Mouse (Mus musculus) liver, embryonic 13.5 days (tissue): Measurements from ENCODE around the gene Sipa1l2. TPM values are rescaled to one million over a fixed set of nuclear protein-coding genes. Genes with fewer than 3 reads are reported as not detected.
"Not testable (repeated sequence)": the region's sequence is repeated elsewhere in the genome, so short reads cannot be mapped to it uniquely, and the experiment has no call there.

Experiments
- ATAC-seq: fragments of 200-750 bp; cut with Nextera tagmentation; 2 replicates; pipeline ENCODE4 v1.8.0; 2017; ENCODE audit warnings: low read depth, mild to moderate bottlenecking, moderate number of reproducible peaks, moderate library complexity
- DNase-seq: peaks from one replicate; pipeline ENCODE4 v3.0.0; 2022
- H3K27ac ChIP-seq: fragments of 300-500 bp; sonication (generic); 2 replicates; pipeline ENCODE4 v1.5.1; 2015; ENCODE audit warnings: moderate library complexity, mild to moderate bottlenecking, inconsistent platforms
- H3K27me3 ChIP-seq: fragments of 300-500 bp; sonication (generic); 2 replicates; pipeline ENCODE4 v1.6.1; 2015; ENCODE audit warnings: mild to moderate bottlenecking, inconsistent platforms
- H3K36me3 ChIP-seq: fragments of 300-500 bp; sonication (generic); 2 replicates; pipeline ENCODE4 v1.6.1; 2015; ENCODE audit warnings: mild to moderate bottlenecking, inconsistent platforms
- H3K4me1 ChIP-seq: fragments of 300-500 bp; sonication (generic); replicated peaks from 2 replicates; pipeline ENCODE4 v1.6.1; 2015; ENCODE audit warnings: inconsistent platforms
- H3K4me2 ChIP-seq: fragments of 300-500 bp; sonication (generic); 2 replicates; pipeline ENCODE4 v1.6.1; 2015; ENCODE audit warnings: inconsistent platforms, mild to moderate bottlenecking, moderate library complexity
- H3K4me3 ChIP-seq: fragments of 300-500 bp; sonication (generic); replicated peaks from 2 replicates; pipeline ENCODE4 v1.5.1; 2015; ENCODE audit warnings: mild to moderate bottlenecking, inconsistent platforms
- H3K9ac ChIP-seq: fragments of 300-500 bp; sonication (generic); 2 replicates; pipeline ENCODE4 v1.6.1; 2015; ENCODE audit warnings: mild to moderate bottlenecking, inconsistent platforms
- H3K9me3 ChIP-seq: fragments of 300-500 bp; sonication (generic); replicated peaks from 2 replicates; pipeline ENCODE4 v1.6.1; 2016; ENCODE audit warnings: inconsistent platforms
- WGBS: fragments of 180-500 bp; shearing (Covaris S2); methylation state at CpG from one replicate; pipeline ENCODE4 v1.1.7; 2015; ENCODE audit not compliant: insufficient replicate concordance; 5-methylcytosine and 5-hydroxymethylcytosine counted together
- polyA plus RNA-seq: library from polyadenylated mRNA; unstranded; fragments of >200 nt; fragmentation: Nextera tagmentation; extraction: Ambion mirVana; gene quantifications from 2 replicates; pipeline ENCODE4 v1.2.1, GENCODE M21; 2015

Sipa1l2 gene
- polyA plus RNA-seq, 1 experiment from 2014 or later = 0.70 TPM

DNA sequence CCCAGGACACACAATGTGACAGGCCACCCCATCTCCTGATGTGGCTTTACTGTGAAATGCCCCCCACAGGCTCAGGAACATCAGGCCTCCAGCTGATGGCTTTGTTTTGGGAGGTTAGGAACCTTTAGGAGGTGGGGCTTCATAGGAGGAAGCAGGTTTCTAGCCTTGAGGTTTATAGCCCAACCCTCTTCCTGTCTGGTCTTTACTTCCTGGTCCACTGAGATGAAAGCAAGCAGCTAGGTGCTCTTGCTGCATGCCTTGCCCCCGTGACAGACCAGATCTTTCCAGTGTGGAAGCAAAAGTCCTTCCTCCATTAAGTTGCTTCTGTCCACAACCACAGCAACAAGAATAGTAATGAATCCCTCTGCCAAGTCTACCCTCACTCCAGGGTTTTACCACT, 38.0 kb downstream of the Sipa1l2 start:
- ATAC-seq (no peak), DNase-seq (no peak)
- H3K36me3 ChIP-seq = no peaks in the 10 kb centered on the region
- no peaks in the 10 kb centered on the region for H3K9me3 ChIP-seq
- 11% methylated on average over 1 of the region's 1 CpGs for WGBS
- no peak overlapping the region for H3K4me2 ChIP-seq
- H3K27me3 ChIP-seq = no peaks in the 10 kb centered on the region
- no peak overlapping the region for H3K4me3 ChIP-seq
- peaks cover 35% of the 10 kb centered on the region for H3K4me1 ChIP-seq
- no peak overlapping the region for H3K9ac ChIP-seq
- H3K27ac ChIP-seq = no peak overlapping the region

- no peak for DNase-seq
- Histone ChIP-seq H3K27ac (no peak overlapping the region), H3K27me3 (no peaks in the 10 kb centered on the region), H3K9ac (no peak overlapping the region), H3K4me2 (no peak overlapping the region), H3K4me1 (peaks cover 35% of the 10 kb centered on the region), H3K9me3 (no peaks in the 10 kb centered on the region), H3K4me3 (no peak overlapping the region), H3K36me3 (no peaks in the 10 kb centered on the region)
- WGBS = 57% methylated on average over 6 of the region's 6 CpGs
- no peak for ATAC-seq
Measured at GRCm38 (mm10) chr8:125531088-125531438, 38.5 kb downstream of the Sipa1l2 start.

GRCm38 (mm10) chr8:125530187-125531087, 39.2 kb downstream of the Sipa1l2 start:
- Histone ChIP-seq H3K27me3 (no peaks in the 10 kb centered on the region), H3K4me1 (peaks cover 35% of the 10 kb centered on the region), H3K4me2 (no peak overlapping the region), H3K9ac (no peak overlapping the region), H3K36me3 (no peaks in the 10 kb centered on the region), H3K27ac (no peak overlapping the region), H3K9me3 (no peaks in the 10 kb centered on the region), H3K4me3 (no peak overlapping the region)
- DNase-seq (no peak), ATAC-seq (no peak)
- WGBS = 58% methylated on average over 15 of the region's 15 CpGs

DNA sequence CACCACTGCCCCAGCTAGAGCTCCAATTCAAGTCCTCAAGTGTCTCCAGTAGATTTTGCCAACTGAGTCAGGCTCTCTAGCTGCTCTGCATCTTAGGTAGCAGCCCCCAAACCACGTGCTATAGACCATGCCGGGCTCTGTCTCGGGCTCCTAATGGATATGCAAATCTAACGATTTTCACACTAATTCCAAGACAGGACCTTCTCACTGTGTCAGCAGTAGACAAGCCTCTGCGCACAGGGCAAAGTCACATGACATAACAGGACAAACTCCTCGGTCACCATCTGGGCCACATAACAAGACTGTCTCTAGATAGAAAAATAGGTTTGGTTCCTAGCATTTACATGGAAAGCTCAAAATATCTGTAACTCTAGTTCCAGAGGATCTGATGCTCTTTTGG, 40.6 kb downstream of the Sipa1l2 start:
- H3K4me2 ChIP-seq = no peak overlapping the region
- no peak overlapping the region for H3K4me3 ChIP-seq
- no peak overlapping the region for H3K27ac ChIP-seq
- 59% methylated on average over 6 of the region's 6 CpGs for WGBS
- no peaks in the 10 kb centered on the region for H3K27me3 ChIP-seq
- H3K9ac ChIP-seq = no peak overlapping the region
- no peaks in the 10 kb centered on the region for H3K36me3 ChIP-seq
- H3K9me3 ChIP-seq = no peaks in the 10 kb centered on the region
- DNase-seq (no peak), ATAC-seq (no peak)
- H3K4me1 ChIP-seq = peaks cover 30% of the 10 kb centered on the region

DNA sequence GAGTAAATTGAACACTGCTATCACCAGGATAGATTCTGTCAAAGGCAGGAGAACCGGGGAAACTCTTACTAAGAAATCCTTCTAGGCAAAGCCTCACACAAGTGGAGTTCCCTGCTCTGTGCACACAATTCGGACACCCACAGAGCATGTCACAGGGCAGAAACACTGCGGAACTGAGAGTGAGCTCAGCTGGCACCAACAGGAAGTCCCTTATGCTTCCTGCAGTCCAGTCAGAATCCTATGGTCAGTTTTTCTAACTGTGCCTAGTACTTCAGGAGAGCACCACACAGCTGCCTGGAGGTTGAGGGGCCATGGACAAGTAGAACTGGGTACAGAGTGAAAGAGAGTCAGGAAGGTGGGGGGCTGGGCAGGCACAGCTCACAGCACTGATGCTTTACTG, 41.7 kb downstream of the Sipa1l2 start:
- no peak overlapping the region for H3K9ac ChIP-seq
- H3K27ac ChIP-seq = no peak overlapping the region
- whole genome bisulfite sequencing = 35% methylated on average over 3 of the region's 3 CpGs
- DNase-seq (no peak), ATAC-seq (no peak)
- H3K4me2 ChIP-seq = no peak overlapping the region
- peaks cover 31% of the 10 kb centered on the region for H3K4me1 ChIP-seq
- no peaks in the 10 kb centered on the region for H3K9me3 ChIP-seq
- H3K36me3 ChIP-seq = no peaks in the 10 kb centered on the region
- H3K4me3 ChIP-seq = no peak overlapping the region
- H3K27me3 ChIP-seq = no peaks in the 10 kb centered on the region

GRCm38 (mm10) chr8:125526999-125527398, 42.6 kb downstream of the Sipa1l2 start:
- Histone ChIP-seq H3K9ac (no peak overlapping the region), H3K4me2 (no peak overlapping the region), H3K9me3 (no peaks in the 10 kb centered on the region), H3K4me1 (peaks cover 24% of the 10 kb centered on the region), H3K36me3 (no peaks in the 10 kb centered on the region), H3K27me3 (no peaks in the 10 kb centered on the region), H3K4me3 (no peak overlapping the region), H3K27ac (no peak overlapping the region)
- ATAC-seq (no peak), DNase-seq (no peak)
- 13% methylated on average over 7 of the region's 7 CpGs for WGBS

DNA sequence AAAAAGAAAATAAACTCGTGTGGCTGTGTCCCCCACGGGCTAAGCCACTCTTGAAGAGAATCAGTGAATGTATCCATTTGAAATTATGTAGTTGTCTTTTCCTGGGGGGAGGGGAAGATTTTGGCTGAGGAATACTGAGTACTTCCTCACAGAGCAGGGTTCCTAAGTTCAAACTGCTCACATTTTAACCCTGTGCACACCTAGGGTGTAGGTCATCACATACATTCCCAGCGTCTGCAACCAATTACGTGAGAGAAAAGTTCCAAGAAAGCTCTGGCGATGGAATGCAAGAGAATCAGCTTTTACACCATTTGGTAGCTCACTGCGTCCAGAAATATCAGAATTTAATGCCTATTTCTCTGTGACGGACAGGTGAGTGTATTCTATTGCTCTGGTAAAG, 43.0 kb downstream of the Sipa1l2 start:
- no peaks in the 10 kb centered on the region for H3K27me3 ChIP-seq
- no peak overlapping the region for H3K9ac ChIP-seq
- H3K4me1 ChIP-seq = peaks cover 20% of the 10 kb centered on the region
- ATAC-seq (no peak), DNase-seq (no peak)
- H3K27ac ChIP-seq = no peak overlapping the region
- H3K4me2 ChIP-seq = no peak overlapping the region
- no peaks in the 10 kb centered on the region for H3K9me3 ChIP-seq
- H3K4me3 ChIP-seq = no peak overlapping the region
- 46% methylated on average over 7 of the region's 7 CpGs for WGBS
- no peaks in the 10 kb centered on the region for H3K36me3 ChIP-seq

DNA sequence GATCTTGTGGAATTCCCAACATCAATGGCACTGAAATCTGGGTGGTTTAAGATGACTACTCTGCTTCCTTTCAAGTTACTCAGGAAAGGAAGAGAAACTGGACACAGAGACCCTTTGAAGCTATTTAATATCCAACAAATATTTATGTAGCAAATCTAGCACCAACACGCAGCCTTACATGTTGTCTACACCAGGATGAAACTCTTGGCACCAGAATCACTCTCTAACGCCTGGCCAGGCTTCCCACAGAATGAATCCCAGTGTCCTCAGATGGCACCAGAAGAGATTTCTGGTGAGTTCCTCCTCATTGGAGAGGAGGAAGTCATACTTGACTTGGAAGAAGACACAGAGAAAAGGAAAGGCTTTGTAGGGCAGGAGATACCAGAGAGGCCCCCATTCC, 45.1 kb downstream of the Sipa1l2 start:
- DNase-seq (no peak), ATAC-seq (no peak)
- Histone ChIP-seq H3K27me3 (no peaks in the 10 kb centered on the region), H3K4me2 (no peak overlapping the region), H3K27ac (no peak overlapping the region), H3K36me3 (no peaks in the 10 kb centered on the region), H3K4me1 (peaks cover 16% of the 10 kb centered on the region; the same call in 1 of the 2 replicates), H3K9ac (no peak overlapping the region), H3K9me3 (no peaks in the 10 kb centered on the region), H3K4me3 (no peak overlapping the region)
- WGBS = 59% methylated on average over 2 of the region's 2 CpGs

GRCm38 (mm10) chr8:125523213-125523612, 46.4 kb downstream of the Sipa1l2 start:
- no peak overlapping the region for H3K4me3 ChIP-seq
- no peak overlapping the region for H3K9ac ChIP-seq
- 13% methylated on average over 5 of the region's 5 CpGs for WGBS
- H3K27ac ChIP-seq = no peak overlapping the region
- H3K36me3 ChIP-seq = no peaks in the 10 kb centered on the region
- H3K4me1 ChIP-seq = peaks cover 18% of the 10 kb centered on the region; the same call in 1 of the 2 replicates
- H3K27me3 ChIP-seq = no peaks in the 10 kb centered on the region
- no peak overlapping the region for H3K4me2 ChIP-seq
- H3K9me3 ChIP-seq = no peaks in the 10 kb centered on the region
- DNase-seq (no peak), ATAC-seq (no peak)

DNA sequence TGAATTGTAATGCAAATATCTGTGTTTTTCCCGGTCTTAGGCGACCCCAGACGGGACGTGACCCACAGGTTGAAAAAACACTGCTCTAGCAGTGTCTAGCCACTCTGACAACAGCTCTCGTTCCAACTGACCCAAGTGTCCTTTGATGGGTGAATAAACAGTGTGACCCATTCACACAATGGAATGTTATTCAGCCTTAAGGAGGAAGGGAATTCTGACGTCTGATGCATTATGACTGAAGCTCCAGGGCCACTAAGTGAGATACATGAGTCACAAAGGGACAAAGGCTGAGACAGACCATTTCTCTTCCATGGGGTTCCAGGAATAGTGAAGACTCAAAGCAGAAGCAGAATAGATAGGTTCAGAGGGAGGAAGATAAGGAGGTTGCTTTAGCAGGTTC, 47.5 kb downstream of the Sipa1l2 start:
- Histone ChIP-seq H3K9me3 (no peaks in the 10 kb centered on the region), H3K36me3 (no peaks in the 10 kb centered on the region), H3K4me3 (no peak overlapping the region), H3K4me1 (peaks cover 18% of the 10 kb centered on the region), H3K4me2 (no peak overlapping the region), H3K27ac (no peak overlapping the region), H3K9ac (no peak overlapping the region), H3K27me3 (no peaks in the 10 kb centered on the region)
- 56% methylated on average over 6 of the region's 6 CpGs for WGBS
- DNase-seq (no peak), ATAC-seq (no peak)

DNA sequence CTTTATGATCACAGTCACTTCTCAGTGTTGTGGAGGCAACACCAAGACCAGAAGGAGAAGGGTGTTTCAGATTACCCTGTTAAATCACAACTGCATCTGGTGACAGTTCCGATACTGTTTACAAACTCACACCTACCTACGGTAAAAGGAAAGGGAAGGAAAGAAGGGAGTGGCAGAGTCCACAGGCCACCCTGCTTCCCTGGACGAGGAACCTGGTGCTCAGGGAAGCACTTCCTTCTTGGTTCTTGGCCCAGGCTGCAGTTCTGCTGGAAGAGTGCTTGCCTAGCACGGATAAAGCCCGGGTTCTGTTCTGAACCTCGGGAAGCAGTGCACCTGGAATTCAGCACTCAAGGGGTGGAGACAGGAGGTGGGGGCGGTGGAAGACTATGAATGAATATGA, 48.5 kb downstream of the Sipa1l2 start:
- H3K9ac ChIP-seq = no peak overlapping the region
- ATAC-seq (no peak), DNase-seq (no peak)
- no peaks in the 10 kb centered on the region for H3K9me3 ChIP-seq
- peaks cover 22% of the 10 kb centered on the region for H3K4me1 ChIP-seq
- H3K27ac ChIP-seq = no peak overlapping the region
- H3K4me3 ChIP-seq = no peak overlapping the region
- no peak overlapping the region for H3K4me2 ChIP-seq
- 46% methylated on average over 7 of the region's 7 CpGs for whole genome bisulfite sequencing
- no peaks in the 10 kb centered on the region for H3K27me3 ChIP-seq
- no peaks in the 10 kb centered on the region for H3K36me3 ChIP-seq

GRCm38 (mm10) chr8:125520308-125520707, 49.3 kb downstream of the Sipa1l2 start:
- not testable (repeated sequence) for H3K36me3 ChIP-seq, DNase-seq, H3K27ac ChIP-seq, H3K27me3 ChIP-seq, ATAC-seq, H3K9me3 ChIP-seq, H3K4me2 ChIP-seq, H3K9ac ChIP-seq, H3K4me3 ChIP-seq
- H3K4me1 ChIP-seq = peaks cover 27% of the 10 kb centered on the region
- 52% methylated on average over 2 of the region's 2 CpGs for WGBS
